Mouse (Mus musculus) cerebellum, adult 9-11 months (tissue): ENCODE measurements at regions not wholly inside any gene's neighbourhood (a gene's known extent, or its start where the extent isn't known, plus 50 kb on each side); places are given as distances from the start of the nearest gene placed in this dataset.
"Not testable (repeated sequence)": the region's sequence is repeated elsewhere in the genome, so short reads cannot be mapped to it uniquely, and the experiment has no call there.

ENCODE experiments used
- DNase-seq: peaks from one replicate; pipeline ENCODE4 v3.0.0; 2022

GRCm38 (mm10) chr8:96586129-96586528 is 697.8 kb upstream of the Got2 start:
- no peak for DNase-seq

GRCm38 (mm10) chr8:96552512-96552911 is 664.2 kb upstream of the Got2 start:
- no peak for DNase-seq

- DNase-seq: no peak
These were observed 662.1 kb upstream of the Got2 start for GRCm38 (mm10) chr8:96550408-96550807.

GRCm38 (mm10) chr8:96548663-96549062 is 660.3 kb upstream of the Got2 start:
- no peak for DNase-seq

GRCm38 (mm10) chr8:96548187-96548586 is 659.8 kb upstream of the Got2 start:
- DNase-seq: no peak

- DNase-seq: no peak
These were observed 653.9 kb upstream of the Got2 start for GRCm38 (mm10) chr8:96542215-96542614.

- no peak for DNase-seq
These were observed 610.5 kb upstream of the Got2 start for GRCm38 (mm10) chr8:96498854-96499253.

GRCm38 (mm10) chr8:96495406-96495805 is 607.1 kb upstream of the Got2 start:
- no peak for DNase-seq

GRCm38 (mm10) chr8:96489804-96490203 is 601.5 kb upstream of the Got2 start:
- no peak for DNase-seq

GRCm38 (mm10) chr8:96488741-96489453 is 600.5 kb upstream of the Got2 start:
- no peak for DNase-seq

GRCm38 (mm10) chr8:96455915-96456314 is 567.6 kb upstream of the Got2 start:
- no peak for DNase-seq

GRCm38 (mm10) chr8:96455336-96455735 is 567.0 kb upstream of the Got2 start:
- no peak for DNase-seq

GRCm38 (mm10) chr8:96429708-96430107 is 541.4 kb upstream of the Got2 start:
- DNase-seq: no peak

GRCm38 (mm10) chr8:96426900-96427299 is 538.6 kb upstream of the Got2 start:
- DNase-seq: no peak

GRCm38 (mm10) chr8:96409601-96410000 is 521.3 kb upstream of the Got2 start:
- DNase-seq: no peak

- no peak for DNase-seq
These were observed 516.3 kb upstream of the Got2 start for GRCm38 (mm10) chr8:96404549-96405145.

GRCm38 (mm10) chr8:96403669-96404068 is 515.3 kb upstream of the Got2 start:
- no peak for DNase-seq

GRCm38 (mm10) chr8:96399381-96399780 is 511.0 kb upstream of the Got2 start:
- DNase-seq: not testable (repeated sequence)

GRCm38 (mm10) chr8:96393024-96393423 is 504.7 kb upstream of the Got2 start:
- peak; percentile 12 for DNase-seq

GRCm38 (mm10) chr8:96389251-96389650 is 500.9 kb upstream of the Got2 start:
- no peak for DNase-seq

- DNase-seq: no peak
These were observed 482.2 kb upstream of the Got2 start for GRCm38 (mm10) chr8:96370500-96370899.

GRCm38 (mm10) chr8:96362853-96363445 is 474.6 kb upstream of the Got2 start:
- DNase-seq: no peak

- DNase-seq: peak; percentile 48
These were observed 462.3 kb upstream of the Got2 start for GRCm38 (mm10) chr8:96350531-96351069.

- DNase-seq: no peak
These were observed 461.2 kb upstream of the Got2 start for GRCm38 (mm10) chr8:96349503-96349902.
